Mouse (Mus musculus) stomach, postnatal 0 days (tissue): ENCODE results near the gene Adamtsl4. TPM values are rescaled to one million over a fixed set of nuclear protein-coding genes. Genes with fewer than 3 reads are reported as not detected.

ENCODE experiments used
- ATAC-seq: fragments of 200-750 bp; cut with Nextera tagmentation; 2 replicates; pipeline ENCODE4 v1.8.0; 2017; ENCODE audit not compliant: low FRiP score, low TSS enrichment
- DNase-seq: peaks from one replicate; pipeline ENCODE4 v3.0.0-alpha.2; 2016; ENCODE audit warnings: low spot score
- H3K27ac ChIP-seq: fragments of 300-500 bp; sonication (generic); replicated peaks from 2 replicates; pipeline ENCODE4 v1.5.1; 2014; ENCODE audit warnings: mild to moderate bottlenecking, control low read depth
- H3K27me3 ChIP-seq: fragments of 300-500 bp; sonication (generic); 2 replicates; pipeline ENCODE4 v1.6.1; 2014; ENCODE audit warnings: low read length; ENCODE audit not compliant: control insufficient read depth, insufficient read depth
- H3K36me3 ChIP-seq: fragments of 300-500 bp; sonication (generic); 2 replicates; pipeline ENCODE4 v1.6.1; 2014; ENCODE audit warnings: low read length, mixed read lengths; ENCODE audit not compliant: control insufficient read depth, insufficient read depth
- H3K4me1 ChIP-seq: fragments of 300-500 bp; sonication (generic); replicated peaks from 2 replicates; pipeline ENCODE4 v1.6.1; 2014; ENCODE audit warnings: antibody characterized with exemption; ENCODE audit not compliant: control insufficient read depth, insufficient read depth
- H3K4me2 ChIP-seq: fragments of 300-500 bp; sonication (generic); replicated peaks from 2 replicates; pipeline ENCODE4 v1.6.1; 2014; ENCODE audit warnings: low read depth, mild to moderate bottlenecking, control low read depth, moderate library complexity
- H3K4me3 ChIP-seq: fragments of 300-500 bp; sonication (generic); 2 replicates; pipeline ENCODE4 v1.5.1; 2014; ENCODE audit warnings: low read depth, low read length, control low read depth
- H3K9ac ChIP-seq: fragments of 300-500 bp; sonication (generic); 2 replicates; pipeline ENCODE4 v1.6.1; 2014; ENCODE audit warnings: mild to moderate bottlenecking, low read length, control low read depth, mixed read lengths
- H3K9me3 ChIP-seq: fragments of 300-500 bp; sonication (generic); 2 replicates; pipeline ENCODE4 v1.6.1; 2016; ENCODE audit warnings: low read length; ENCODE audit not compliant: control insufficient read depth
- CTCF ChIP-seq: IDR thresholded peaks from 2 replicates; pipeline ENCODE4 v1.5.1; 2016; ENCODE audit warnings: antibody characterized with exemption, low read depth, mild to moderate bottlenecking, moderate library complexity
- EP300 ChIP-seq: optimal IDR thresholded peaks from 2 replicates; pipeline ENCODE3; 2016; ENCODE audit warnings: antibody characterized with exemption
- WGBS: fragments of 180-500 bp; shearing (Covaris S2); extraction: QIAGEN DNeasy Blood & Tissue Kit; methylation state at CpG from one replicate; pipeline ENCODE4 v1.1.7; 2014; 5-methylcytosine and 5-hydroxymethylcytosine counted together
- polyA plus RNA-seq: library from polyadenylated mRNA; unstranded; fragments of >200 nt; fragmentation: Nextera tagmentation; extraction: Ambion mirVana; gene quantifications from 2 replicates; pipeline ENCODE4 v1.2.1, GENCODE M21; 2015

The Adamtsl4 gene
- polyA plus RNA-seq, 1 experiment from 2014 or later = 9.4 TPM

GRCm38 (mm10) chr3:95704612-95705011 is 16.9 kb upstream of the Adamtsl4 start:
- H3K4me3 ChIP-seq = no peak overlapping the region
- no peaks in the 10 kb centered on the region for H3K36me3 ChIP-seq
- no peaks in the 10 kb centered on the region for H3K27me3 ChIP-seq
- H3K9ac ChIP-seq = no peak overlapping the region
- no peaks in the 10 kb centered on the region for H3K9me3 ChIP-seq
- DNase-seq (no peak), ATAC-seq (no peak)
- TF ChIP-seq CTCF = no peak
- TF ChIP-seq EP300 = no peak
- no peak overlapping the region for H3K4me2 ChIP-seq
- 0 out of 2 replicates have a peak, but pooled peaks cover 9% of the 10 kb centered on the region for H3K4me1 ChIP-seq
- no peak overlapping the region for H3K27ac ChIP-seq
- 72% methylated on average over 4 of the region's 4 CpGs for WGBS

DNA sequence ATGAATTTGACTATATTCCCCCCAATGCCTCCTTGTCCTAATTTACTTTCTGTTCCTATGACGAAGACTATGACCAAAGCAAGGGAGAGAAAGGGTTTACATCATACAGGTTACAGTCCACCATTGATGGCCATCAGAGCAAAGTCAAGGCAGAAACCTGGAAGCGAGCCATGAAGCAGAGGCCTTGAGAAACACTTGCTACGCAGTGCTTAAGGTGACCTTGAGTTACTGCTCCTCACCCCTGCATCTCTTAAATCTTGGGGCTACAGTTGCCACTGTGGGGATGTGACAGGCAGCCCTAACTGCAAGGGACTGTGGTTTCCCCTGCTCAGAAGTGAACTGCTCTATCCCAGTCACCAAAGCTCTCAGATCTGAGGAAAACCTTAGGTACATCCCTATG is 15.6 kb upstream of the Adamtsl4 start:
- H3K4me2 ChIP-seq = no peak overlapping the region
- no peak for TF ChIP-seq EP300
- no peak for TF ChIP-seq CTCF
- no peak overlapping the region for H3K9ac ChIP-seq
- 92% methylated on average over 3 of the region's 3 CpGs for WGBS
- no peak for DNase-seq
- H3K27ac ChIP-seq = no peak overlapping the region
- no peak overlapping the region for H3K4me3 ChIP-seq
- H3K9me3 ChIP-seq = no peaks in the 10 kb centered on the region
- ATAC-seq = no peak
- H3K4me1 ChIP-seq = 0 out of 2 replicates have a peak, but pooled peaks cover 9% of the 10 kb centered on the region
- no peaks in the 10 kb centered on the region for H3K36me3 ChIP-seq
- H3K27me3 ChIP-seq = no peaks in the 10 kb centered on the region

DNA sequence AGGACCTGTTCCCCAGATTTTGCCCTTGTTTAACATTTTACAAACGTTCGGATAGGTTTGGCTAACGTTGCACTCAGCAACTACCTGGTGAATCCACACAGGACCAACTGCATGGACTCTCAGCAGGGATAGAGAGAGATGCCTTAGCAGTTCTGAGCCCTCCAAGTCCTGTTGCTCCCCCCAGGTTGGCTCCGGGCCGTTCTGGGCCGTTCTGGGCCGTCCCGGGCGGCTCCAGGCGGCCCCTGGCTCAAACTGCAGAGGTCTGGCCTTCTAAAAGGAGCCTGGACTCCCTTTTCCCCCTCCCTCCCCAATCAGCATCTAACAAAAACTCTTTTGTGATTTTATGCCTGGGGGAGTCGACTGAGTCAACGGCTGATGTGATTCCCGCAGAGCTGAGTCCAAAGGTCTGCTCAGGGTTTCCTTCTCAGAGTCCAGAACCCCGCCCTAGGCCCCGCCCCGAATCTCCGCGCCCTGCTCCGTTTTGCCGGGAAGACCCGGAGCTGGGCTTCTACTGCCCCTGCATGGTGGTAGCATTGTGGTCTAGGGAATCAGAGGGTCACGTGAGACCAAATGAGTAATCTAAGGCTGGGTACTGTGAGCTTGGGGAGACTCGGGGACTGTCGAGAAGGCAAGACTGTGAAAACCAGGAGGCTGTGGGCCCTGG is 14.3 kb upstream of the Adamtsl4 start:
- H3K4me2 ChIP-seq = peak overlapping the region; percentile 58
- H3K9ac ChIP-seq = peak overlapping the region; percentile 63
- H3K27me3 ChIP-seq = no peaks in the 10 kb centered on the region
- peak overlapping the region; percentile 91 for H3K27ac ChIP-seq
- 4% methylated on average over 24 of the region's 24 CpGs for WGBS
- 0 out of 2 replicates have a peak, but pooled peaks cover 9% of the 10 kb centered on the region for H3K4me1 ChIP-seq
- no peaks in the 10 kb centered on the region for H3K9me3 ChIP-seq
- H3K4me3 ChIP-seq = peak overlapping the region; percentile 23
- DNase-seq (peak; percentile 97), ATAC-seq (peak; percentile 96)
- TF ChIP-seq EP300 (peak; percentile 16), CTCF (peak; percentile 66)
- no peaks in the 10 kb centered on the region for H3K36me3 ChIP-seq

- H3K4me1 ChIP-seq = peaks cover 15% of the 10 kb centered on the region; the same call in 1 of the 2 replicates
- peak overlapping the region; percentile 91 for H3K27ac ChIP-seq
- no peaks in the 10 kb centered on the region for H3K9me3 ChIP-seq
- no peak overlapping the region for H3K4me3 ChIP-seq
- ATAC-seq (no peak), DNase-seq (no peak)
- no peaks in the 10 kb centered on the region for H3K36me3 ChIP-seq
- no peak overlapping the region for H3K4me2 ChIP-seq
- no peak for TF ChIP-seq EP300
- TF ChIP-seq CTCF = no peak
- no peak overlapping the region for H3K9ac ChIP-seq
- 57% methylated on average over 2 of the region's 2 CpGs for WGBS
- no peaks in the 10 kb centered on the region for H3K27me3 ChIP-seq
Measured at GRCm38 (mm10) chr3:95701085-95701484, 13.4 kb upstream of the Adamtsl4 start.

DNA sequence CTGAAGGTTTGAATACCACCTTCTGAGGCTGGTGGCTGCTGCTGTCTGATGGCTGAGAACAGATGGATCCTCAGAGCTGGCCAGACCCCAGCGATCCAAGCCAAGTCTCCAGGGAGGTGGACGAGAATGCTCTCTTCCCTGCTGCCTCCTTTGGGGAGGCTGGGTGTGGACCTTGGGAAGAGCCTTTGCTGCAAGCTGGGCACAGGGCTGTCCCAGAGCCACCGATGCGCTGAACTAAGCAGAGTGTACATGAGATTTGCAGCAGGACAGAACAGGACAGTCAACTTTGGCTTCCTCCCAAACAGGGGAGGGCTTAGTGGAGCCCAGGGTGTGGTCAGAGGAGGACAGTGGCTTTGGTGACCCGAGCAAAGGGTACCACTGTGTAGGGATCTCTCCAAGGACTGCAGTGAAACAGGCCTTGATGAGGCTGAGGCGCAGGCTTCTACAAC is 12.5 kb upstream of the Adamtsl4 start:
- no peak overlapping the region for H3K4me3 ChIP-seq
- peaks cover 15% of the 10 kb centered on the region; the same call in 1 of the 2 replicates for H3K4me1 ChIP-seq
- no peak overlapping the region for H3K9ac ChIP-seq
- peak overlapping the region; percentile 91 for H3K27ac ChIP-seq
- no peaks in the 10 kb centered on the region for H3K27me3 ChIP-seq
- WGBS = 40% methylated on average over 6 of the region's 6 CpGs
- TF ChIP-seq EP300 = no peak
- TF ChIP-seq CTCF = no peak
- H3K36me3 ChIP-seq = no peaks in the 10 kb centered on the region
- H3K4me2 ChIP-seq = no peak overlapping the region
- H3K9me3 ChIP-seq = no peaks in the 10 kb centered on the region
- 0 out of 2 replicates have a peak, but pooled peaks have one; percentile 3 for ATAC-seq
- no peak for DNase-seq

DNA sequence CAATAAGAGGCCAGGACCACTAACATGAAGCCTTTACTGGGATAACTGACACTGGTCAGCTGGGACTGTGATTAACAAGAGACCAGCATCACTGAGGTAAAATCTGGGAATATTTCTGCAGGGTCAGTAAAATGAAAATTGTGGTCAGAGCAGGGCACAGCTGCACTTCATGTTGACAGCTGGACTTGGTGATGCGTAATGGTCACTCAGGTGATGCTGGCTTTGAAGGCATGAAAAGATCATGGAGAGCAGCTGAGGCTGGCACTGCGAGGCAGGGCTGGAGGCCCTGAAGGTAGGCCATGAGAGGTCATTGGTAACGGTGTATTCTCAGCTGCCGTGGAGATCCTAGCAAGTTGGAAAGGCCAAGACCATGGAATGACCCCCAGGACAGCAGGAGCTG is 10.6 kb upstream of the Adamtsl4 start:
- no peak overlapping the region for H3K27ac ChIP-seq
- H3K9me3 ChIP-seq = no peaks in the 10 kb centered on the region
- H3K27me3 ChIP-seq = no peaks in the 10 kb centered on the region
- TF ChIP-seq EP300 = no peak
- TF ChIP-seq CTCF = no peak
- peaks cover 18% of the 10 kb centered on the region; the same call in 1 of the 2 replicates for H3K4me1 ChIP-seq
- no peak overlapping the region for H3K9ac ChIP-seq
- ATAC-seq (no peak), DNase-seq (no peak)
- no peak overlapping the region for H3K4me2 ChIP-seq
- 94% methylated on average over 4 of the region's 4 CpGs for WGBS
- no peaks in the 10 kb centered on the region for H3K36me3 ChIP-seq
- no peak overlapping the region for H3K4me3 ChIP-seq
